Mouse (Mus musculus) right cerebral cortex, postnatal 10 days (tissue): ENCODE measurements around the gene Ccnd2.

Experiments
- DNase-seq, 2 experiments: peaks; one replicate each; pipeline ENCODE4 v3.0.0; 2021; ENCODE audit warnings: low spot score in 2 of 2

The Ccnd2 gene

GRCm38 (mm10) chr6:127152106-127152951 lies at the start of gene Ccnd2:
TSS of gene Ccnd2 (minus strand) at chr6:127152193.
- DNase-seq = peak; percentile 85 to 92

GRCm38 (mm10) chr6:127196985-127197384 lies 45.0 kb upstream of the Ccnd2 start:
- DNase-seq = no peak

- DNase-seq = peak; percentile 54 to 64
These were observed 29.3 kb upstream of the Ccnd2 start for GRCm38 (mm10) chr6:127181296-127181695.

- DNase-seq = no peak
These were observed 27.2 kb upstream of the Ccnd2 start for GRCm38 (mm10) chr6:127179056-127179759.

- no peak for DNase-seq
These were observed 26.0 kb upstream of the Ccnd2 start for GRCm38 (mm10) chr6:127177962-127178361.

- DNase-seq = no peak
These were observed 25.4 kb upstream of the Ccnd2 start for GRCm38 (mm10) chr6:127177441-127177840.

- DNase-seq = no peak
These were observed 20.5 kb upstream of the Ccnd2 start for GRCm38 (mm10) chr6:127172461-127172860.

- peak in 1 of 2 experiments; percentile 34 for DNase-seq
These were observed 18.7 kb upstream of the Ccnd2 start for GRCm38 (mm10) chr6:127170734-127171133.

GRCm38 (mm10) chr6:127165663-127166062 lies 13.7 kb upstream of the Ccnd2 start:
- no peak for DNase-seq

GRCm38 (mm10) chr6:127162842-127163241 lies 10.8 kb upstream of the Ccnd2 start:
- no peak for DNase-seq

- no peak for DNase-seq
These were observed 5.3 kb upstream of the Ccnd2 start for GRCm38 (mm10) chr6:127157321-127157720.

- no peak for DNase-seq
These were observed 3.5 kb upstream of the Ccnd2 start for GRCm38 (mm10) chr6:127155468-127155867.

- DNase-seq = peak; percentile 63 to 65
These were observed 2.8 kb upstream of the Ccnd2 start for GRCm38 (mm10) chr6:127154708-127155268.

GRCm38 (mm10) chr6:127153972-127154707 lies 2.1 kb upstream of the Ccnd2 start:
- DNase-seq = no peak

- peak; percentile 42 to 58 for DNase-seq
These were observed 1.4 kb upstream of the Ccnd2 start for GRCm38 (mm10) chr6:127153296-127153800.

- peak; percentile 59 to 64 for DNase-seq
These were observed 358 bp downstream of the Ccnd2 start for GRCm38 (mm10) chr6:127151565-127152105.

GRCm38 (mm10) chr6:127150663-127151564 lies 1.1 kb downstream of the Ccnd2 start:
- DNase-seq = peak; percentile 84 to 87

- peak; percentile 57 for DNase-seq
These were observed 1.9 kb downstream of the Ccnd2 start for GRCm38 (mm10) chr6:127149944-127150662.

- peak in 1 of 2 experiments; percentile 49 for DNase-seq
These were observed 2.6 kb downstream of the Ccnd2 start for GRCm38 (mm10) chr6:127149303-127149943.
